Mouse (Mus musculus) liver, embryonic 14.5 days (tissue): Measurements from ENCODE around the gene Kif1bp.

ENCODE experiments used
- CTCF ChIP-seq: IDR thresholded peaks from 2 replicates; pipeline ENCODE4 v1.5.1; 2016; ENCODE audit warnings: antibody characterized with exemption, low read depth, control low read depth
- EP300 ChIP-seq: IDR thresholded peaks from 2 replicates; pipeline ENCODE4 v1.6.1; 2016; ENCODE audit warnings: antibody characterized with exemption, low read depth

GRCm38 (mm10) chr10:62556558-62556901 lies 21.7 kb downstream of the Kif1bp start:
- TF ChIP-seq CTCF (no peak), EP300 (no peak)
